Mouse (Mus musculus): ENCODE results near the gene Actl10. TPM values are rescaled to one million over a fixed set of nuclear protein-coding genes. Genes with fewer than 3 reads are reported as not detected.

Actl10 gene
- polyA plus RNA-seq, 1 experiment from 2014 or later, result 0.22 TPM

GRCm38 (mm10) chr2:154534704-154535270 lies 16.8 kb upstream of the Actl10 start:
- no peaks in the 10 kb centered on the region for H3K9me3 ChIP-seq
- H3K36me3 ChIP-seq, result peaks cover 52% of the 10 kb centered on the region
- H3K27me3 ChIP-seq, result no peaks in the 10 kb centered on the region
- no peak overlapping the region for H3K9ac ChIP-seq
- no peak overlapping the region for H3K27ac ChIP-seq
- H3K4me3 ChIP-seq, result no peak overlapping the region
- WGBS, result 87% methylated on average over 12 of the region's 12 CpGs
- H3K4me2 ChIP-seq, result no peak overlapping the region
- peaks cover 3% of the 10 kb centered on the region; the same call in 1 of the 2 replicates for H3K4me1 ChIP-seq
- ATAC-seq (ENCODE audit: borderline replicate concordance, extremely low read depth, low FRiP score, low TSS enrichment), result no peak

- Histone ChIP-seq H3K36me3 (peaks cover 22% of the 10 kb centered on the region), H3K4me1 (peaks cover 3% of the 10 kb centered on the region; the same call in 1 of the 2 replicates), H3K4me2 (no peak overlapping the region), H3K27ac (no peak overlapping the region), H3K27me3 (no peaks in the 10 kb centered on the region), H3K9me3 (no peaks in the 10 kb centered on the region), H3K4me3 (no peak overlapping the region), H3K9ac (no peak overlapping the region)
- 45% methylated on average over 2 of the region's 2 CpGs for WGBS
- ATAC-seq (ENCODE audit: borderline replicate concordance, extremely low read depth, low FRiP score, low TSS enrichment), result no peak
Observed at GRCm38 (mm10) chr2:154538310-154538709, 13.3 kb upstream of the Actl10 start.

- Histone ChIP-seq H3K9ac (no peak overlapping the region), H3K9me3 (no peaks in the 10 kb centered on the region), H3K4me3 (no peak overlapping the region), H3K36me3 (peaks cover 20% of the 10 kb centered on the region), H3K27ac (no peak overlapping the region), H3K27me3 (no peaks in the 10 kb centered on the region), H3K4me2 (no peak overlapping the region), H3K4me1 (peaks cover 3% of the 10 kb centered on the region; the same call in 1 of the 2 replicates)
- peak; percentile 40; the same call in 1 of the 2 replicates for ATAC-seq (ENCODE audit: borderline replicate concordance, extremely low read depth, low FRiP score, low TSS enrichment)
- WGBS, result 31% methylated on average over 3 of the region's 3 CpGs
Observed at GRCm38 (mm10) chr2:154538710-154539109, 12.9 kb upstream of the Actl10 start.

DNA sequence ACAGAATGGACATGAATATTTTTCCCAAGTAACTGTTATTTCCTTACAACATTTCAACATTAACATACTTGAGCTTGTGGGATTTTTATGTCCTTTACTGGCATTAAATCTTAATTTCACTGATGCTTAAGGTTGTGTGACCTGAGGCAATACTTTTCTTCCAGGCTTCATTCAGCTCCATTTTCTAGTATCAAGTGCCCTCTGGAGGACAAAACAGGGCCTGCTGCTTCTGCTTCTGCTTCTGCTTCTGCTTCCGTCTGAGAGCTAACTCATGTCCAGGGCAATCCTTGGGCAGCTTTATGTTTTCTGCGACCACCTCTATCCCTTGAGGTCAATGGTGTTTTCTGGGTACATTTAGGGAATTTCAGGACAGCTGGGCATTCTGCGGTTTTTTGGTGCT lies 11.9 kb upstream of the Actl10 start:
- WGBS, result 75% methylated on average over 3 of the region's 3 CpGs
- peaks cover 3% of the 10 kb centered on the region; the same call in 1 of the 2 replicates for H3K4me1 ChIP-seq
- no peak overlapping the region for H3K4me3 ChIP-seq
- no peaks in the 10 kb centered on the region for H3K27me3 ChIP-seq
- ATAC-seq (ENCODE audit: borderline replicate concordance, extremely low read depth, low FRiP score, low TSS enrichment), result no peak
- H3K36me3 ChIP-seq, result peaks cover 17% of the 10 kb centered on the region
- no peak overlapping the region for H3K4me2 ChIP-seq
- no peaks in the 10 kb centered on the region for H3K9me3 ChIP-seq
- H3K9ac ChIP-seq, result no peak overlapping the region
- no peak overlapping the region for H3K27ac ChIP-seq

- Histone ChIP-seq H3K4me3 (no peak overlapping the region), H3K27me3 (no peaks in the 10 kb centered on the region), H3K4me2 (no peak overlapping the region), H3K27ac (no peak overlapping the region), H3K9ac (no peak overlapping the region), H3K36me3 (peaks cover 4% of the 10 kb centered on the region), H3K9me3 (no peaks in the 10 kb centered on the region), H3K4me1 (peaks cover 3% of the 10 kb centered on the region; the same call in 1 of the 2 replicates)
- 79% methylated on average over 2 of the region's 2 CpGs for WGBS
- no peak for ATAC-seq (ENCODE audit: borderline replicate concordance, extremely low read depth, low FRiP score, low TSS enrichment)
Observed at GRCm38 (mm10) chr2:154541630-154542029, 9.9 kb upstream of the Actl10 start.

DNA sequence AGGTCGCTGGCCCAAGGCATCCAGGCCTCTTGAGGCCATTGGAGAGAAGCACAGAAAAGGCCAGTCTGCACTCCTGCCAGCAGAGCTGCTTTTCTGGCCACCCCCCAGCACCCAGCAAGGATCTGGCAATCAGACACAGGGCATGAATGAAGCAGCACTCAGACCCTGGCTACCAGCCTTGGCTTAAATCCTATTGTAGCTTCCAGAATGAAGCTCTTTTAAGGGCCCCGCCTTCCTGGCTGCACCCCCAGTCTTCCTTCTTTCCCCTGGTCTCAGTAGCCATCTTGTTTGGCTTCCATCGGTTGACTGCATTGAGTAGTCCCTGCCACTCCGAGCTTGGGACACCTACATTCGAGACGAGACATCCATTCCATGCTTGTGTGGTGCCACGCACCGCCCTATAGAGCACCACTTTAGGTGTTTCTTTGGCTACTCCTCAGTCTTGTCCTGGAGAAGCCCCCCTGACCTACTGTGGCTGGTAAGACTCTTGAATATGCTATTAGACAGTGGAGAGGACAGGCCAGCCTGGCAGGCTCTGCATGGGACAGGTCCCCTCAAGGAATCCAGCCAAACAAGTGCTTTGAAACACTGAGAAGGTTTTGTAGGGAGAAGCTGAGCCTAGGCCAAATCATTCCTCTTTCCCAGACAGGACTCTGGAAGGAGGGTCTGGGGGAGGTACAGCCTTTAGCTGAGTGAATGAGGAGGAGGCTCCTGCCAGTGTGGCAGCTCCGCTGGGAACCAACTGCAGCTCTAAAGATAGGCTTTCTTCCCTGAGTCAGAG lies 7.8 kb upstream of the Actl10 start:
- ATAC-seq (ENCODE audit: borderline replicate concordance, extremely low read depth, low FRiP score, low TSS enrichment), result no peak
- H3K4me3 ChIP-seq, result no peak overlapping the region
- no peak overlapping the region for H3K9ac ChIP-seq
- 86% methylated on average over 9 of the region's 9 CpGs for WGBS
- H3K4me2 ChIP-seq, result no peak overlapping the region
- H3K9me3 ChIP-seq, result no peaks in the 10 kb centered on the region
- H3K27ac ChIP-seq, result no peak overlapping the region
- H3K27me3 ChIP-seq, result no peaks in the 10 kb centered on the region
- H3K4me1 ChIP-seq, result peaks cover under 1% of the 10 kb centered on the region; the same call in 1 of the 2 replicates
- no peaks in the 10 kb centered on the region for H3K36me3 ChIP-seq

- no peak within 1 kb of the TSS for H3K27ac ChIP-seq
- no peaks in the 10 kb centered on the region for H3K36me3 ChIP-seq
- no peak within 1 kb of the TSS for H3K4me3 ChIP-seq
- peaks cover 20% of the 10 kb centered on the region for H3K27me3 ChIP-seq
- peaks cover 13% of the 10 kb centered on the region for H3K4me1 ChIP-seq
- WGBS, result 90% methylated on average over 10 of the region's 10 CpGs
- ATAC-seq (ENCODE audit: borderline replicate concordance, extremely low read depth, low FRiP score, low TSS enrichment), result no peak
- no peak within 1 kb of the TSS for H3K9ac ChIP-seq
- H3K9me3 ChIP-seq, result no peaks in the 10 kb centered on the region
- no peak within 1 kb of the TSS for H3K4me2 ChIP-seq
Observed at GRCm38 (mm10) chr2:154546711-154547110, 4.9 kb upstream of the Actl10 start, which contains the start of gene 1700003F12Rik. Gene 1700003F12Rik (plus strand): TSS chr2:154547085.

GRCm38 (mm10) chr2:154548688-154549087 lies 2.9 kb upstream of the Actl10 start:
- Histone ChIP-seq H3K9ac (no peak overlapping the region), H3K9me3 (no peaks in the 10 kb centered on the region), H3K27me3 (peaks cover 25% of the 10 kb centered on the region), H3K4me1 (peaks cover 27% of the 10 kb centered on the region), H3K36me3 (no peaks in the 10 kb centered on the region), H3K4me3 (no peak overlapping the region), H3K27ac (no peak overlapping the region), H3K4me2 (peak overlapping the region; percentile 95; the same call in 1 of the 2 replicates)
- no peak for ATAC-seq (ENCODE audit: borderline replicate concordance, extremely low read depth, low FRiP score, low TSS enrichment)
- 54% methylated on average over 3 of the region's 3 CpGs for WGBS

DNA sequence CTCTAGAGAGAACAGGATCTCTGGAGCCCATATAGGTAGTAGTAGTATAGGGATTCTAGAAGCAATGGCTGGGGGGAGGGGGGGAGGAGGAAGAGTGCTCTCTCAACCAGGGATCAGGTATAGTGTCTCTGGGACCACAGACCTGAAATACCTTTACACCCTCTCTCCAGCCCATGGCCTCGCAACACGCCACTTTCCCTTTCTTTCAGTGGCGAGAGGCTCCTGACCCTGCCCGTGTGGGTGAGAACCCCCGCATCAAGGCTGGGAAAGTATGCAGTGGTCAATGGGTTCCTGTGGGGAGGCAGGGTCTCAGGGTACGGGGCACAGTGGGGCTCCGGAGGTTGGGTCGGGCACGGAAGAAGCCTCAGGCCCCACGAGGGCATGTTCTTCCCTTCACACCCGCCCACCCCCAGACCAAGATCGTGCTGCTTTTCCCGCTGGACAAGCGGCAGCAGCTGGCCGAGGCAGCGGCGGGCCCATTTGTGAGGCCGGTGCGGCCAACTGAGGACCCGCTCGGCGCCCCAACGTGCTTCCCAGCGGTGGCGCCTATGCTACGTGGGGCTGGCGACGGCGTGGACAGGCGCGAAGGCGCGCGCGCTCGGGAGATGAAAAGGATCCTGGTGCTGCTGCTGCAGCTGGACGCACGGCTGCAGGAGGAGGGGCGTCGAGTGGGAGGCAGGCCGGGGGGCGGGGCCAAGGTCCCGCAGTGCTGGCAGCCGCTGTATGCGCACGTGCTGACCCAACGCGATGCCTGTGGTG lies 2.3 kb upstream of the Actl10 start:
- WGBS, result 4% methylated on average over 48 of the region's 48 CpGs
- Histone ChIP-seq H3K36me3 (no peaks in the 10 kb centered on the region), H3K4me2 (peak overlapping the region; percentile 95), H3K4me3 (peak overlapping the region; percentile 44), H3K4me1 (peaks cover 27% of the 10 kb centered on the region), H3K9me3 (no peaks in the 10 kb centered on the region), H3K9ac (peak overlapping the region; percentile 19; the same call in 1 of the 2 replicates), H3K27ac (no peak overlapping the region), H3K27me3 (peaks cover 25% of the 10 kb centered on the region)
- ATAC-seq (ENCODE audit: borderline replicate concordance, extremely low read depth, low FRiP score, low TSS enrichment), result peak; percentile 49; the same call in 1 of the 2 replicates

DNA sequence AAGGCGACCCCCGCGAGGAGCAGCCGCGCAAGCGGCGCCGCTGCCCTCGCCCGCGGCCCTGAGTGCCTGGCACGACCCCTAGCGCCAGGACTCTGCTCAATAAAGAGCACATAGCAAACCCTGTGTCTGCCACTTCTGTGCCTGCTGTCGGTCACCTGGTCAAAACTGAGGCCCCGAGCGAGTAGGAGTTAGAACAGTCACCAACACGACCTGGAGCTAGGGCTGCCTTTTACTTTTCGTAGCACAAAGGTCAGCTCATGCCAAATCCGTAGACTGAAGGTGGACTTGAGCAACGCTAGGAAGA lies 1.7 kb upstream of the Actl10 start:
- Histone ChIP-seq H3K9ac (no peak overlapping the region), H3K4me1 (peaks cover 28% of the 10 kb centered on the region), H3K27me3 (peaks cover 25% of the 10 kb centered on the region), H3K27ac (no peak overlapping the region), H3K4me2 (peak overlapping the region; percentile 95), H3K36me3 (no peaks in the 10 kb centered on the region), H3K4me3 (peak overlapping the region; percentile 44; the same call in 1 of the 2 replicates), H3K9me3 (no peaks in the 10 kb centered on the region)
- ATAC-seq (ENCODE audit: borderline replicate concordance, extremely low read depth, low FRiP score, low TSS enrichment), result no peak
- WGBS, result 17% methylated on average over 20 of the region's 20 CpGs

DNA sequence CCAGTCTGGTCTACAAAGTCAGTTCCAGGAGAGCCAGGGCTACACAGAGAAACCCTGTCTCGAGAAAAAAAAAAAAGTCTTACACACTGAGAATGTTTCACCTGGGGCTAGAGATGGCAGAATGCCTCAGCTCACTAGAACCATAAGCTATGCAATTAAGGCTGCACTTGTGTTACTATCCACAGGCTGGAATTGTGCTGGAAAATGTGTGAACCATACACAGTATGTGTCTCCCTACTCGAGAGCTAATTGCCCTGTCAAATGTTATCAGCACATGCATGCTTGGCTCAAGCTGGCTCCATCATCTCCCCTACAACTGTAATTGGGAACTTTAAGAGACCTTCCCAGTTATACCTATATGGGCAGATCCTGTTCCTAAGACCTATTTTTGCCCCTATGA lies 639 bp upstream of the Actl10 start:
- H3K9me3 ChIP-seq, result no peaks in the 10 kb centered on the region
- no peak overlapping the region for H3K9ac ChIP-seq
- no peaks in the 10 kb centered on the region for H3K36me3 ChIP-seq
- H3K4me1 ChIP-seq, result peaks cover 34% of the 10 kb centered on the region
- H3K27me3 ChIP-seq, result peaks cover 25% of the 10 kb centered on the region
- ATAC-seq (ENCODE audit: borderline replicate concordance, extremely low read depth, low FRiP score, low TSS enrichment), result no peak
- H3K4me2 ChIP-seq, result no peak overlapping the region
- H3K27ac ChIP-seq, result no peak overlapping the region
- H3K4me3 ChIP-seq, result no peak overlapping the region
- WGBS, result 63% methylated on average over 2 of the region's 2 CpGs

All from lung, embryonic 15.5 days (tissue).